Mouse (Mus musculus) CH12.LX (cell line): ENCODE results near the gene Setd6.

Experiments used
- CTCF ChIP-seq, 2 experiments: IDR thresholded peaks in 1 of 2; conservative IDR thresholded peaks in 1 of 2; 2 replicates each; pipeline ENCODE4 v1.5.1; 2011 to 2012; ENCODE audit warnings: low read depth in 2 of 2, low read length in 2 of 2, improper control_type of control experiment in 1 of 2, inconsistent platforms in 1 of 2, mild to moderate bottlenecking in 1 of 2, moderate library complexity in 1 of 2
- EP300 ChIP-seq: IDR thresholded peaks from 2 replicates; pipeline ENCODE4 v1.6.1; 2011; ENCODE audit warnings: low read length, improper control_type of control experiment
- GABPA ChIP-seq: IDR thresholded peaks from 2 replicates; pipeline ENCODE4 v1.6.1; 2012; ENCODE audit warnings: low read depth, low read length, improper control_type of control experiment, inconsistent platforms; ENCODE audit not compliant: insufficient replicate concordance
- MAZ ChIP-seq: IDR thresholded peaks from 2 replicates; pipeline ENCODE4 v1.6.1; 2012; ENCODE audit warnings: low read depth, mild to moderate bottlenecking, inconsistent platforms, low read length, improper control_type of control experiment, moderate library complexity
- TCF12 ChIP-seq: IDR thresholded peaks from 2 replicates; pipeline ENCODE4 v1.6.1; 2014; ENCODE audit warnings: low read depth, mild to moderate bottlenecking, inconsistent platforms, low read length, improper control_type of control experiment
- USF2 ChIP-seq: conservative IDR thresholded peaks from 2 replicates; pipeline ENCODE4 v1.6.1; 2011; ENCODE audit warnings: low read depth, low read length, improper control_type of control experiment

DNA sequence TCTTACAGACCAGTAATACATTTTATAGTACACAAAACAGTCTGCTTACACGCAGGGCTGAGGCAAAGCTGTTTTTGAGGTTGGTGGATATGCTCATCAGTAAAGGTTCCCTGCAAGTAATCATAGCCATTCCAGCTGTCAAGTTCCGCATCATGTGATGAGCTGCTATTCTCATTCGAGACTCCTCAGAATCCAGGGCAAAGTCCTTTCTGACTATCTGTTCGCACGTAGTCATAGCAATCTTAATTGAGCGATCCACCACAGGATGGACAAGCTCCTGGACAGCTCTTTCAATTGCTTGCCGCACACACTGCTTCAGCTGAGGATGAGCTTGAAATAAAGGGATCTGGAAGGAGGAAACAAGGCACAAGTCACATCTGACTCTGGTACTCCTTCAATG lies 26.1 kb downstream of the Setd6 start:
- TF ChIP-seq USF2 (no peak), EP300 (no peak), MAZ (no peak), GABPA (no peak), CTCF (conservative IDR thresholded peaks at IDR 0.05 in 1 of 2, IDR thresholded peaks at IDR 0.05 in 1 of 2; ENCODE audit: low read depth in 2 of 2, low read length in 2 of 2) (no peak), TCF12 (no peak)
